Mouse (Mus musculus) monocyte, adult 2 months (primary cell): ENCODE data around the gene Olfr821.
"Not testable (repeated sequence)": the region's sequence is repeated elsewhere in the genome, so short reads cannot be mapped to it uniquely, and the experiment has no call there.

ENCODE experiments used
- DNase-seq, 2 experiments: peaks; one replicate each; pipeline ENCODE4 v3.0.0; 2022; ENCODE audit warnings: low spot score in 2 of 2, low read depth in 1 of 2

The Olfr821 gene

DNA sequence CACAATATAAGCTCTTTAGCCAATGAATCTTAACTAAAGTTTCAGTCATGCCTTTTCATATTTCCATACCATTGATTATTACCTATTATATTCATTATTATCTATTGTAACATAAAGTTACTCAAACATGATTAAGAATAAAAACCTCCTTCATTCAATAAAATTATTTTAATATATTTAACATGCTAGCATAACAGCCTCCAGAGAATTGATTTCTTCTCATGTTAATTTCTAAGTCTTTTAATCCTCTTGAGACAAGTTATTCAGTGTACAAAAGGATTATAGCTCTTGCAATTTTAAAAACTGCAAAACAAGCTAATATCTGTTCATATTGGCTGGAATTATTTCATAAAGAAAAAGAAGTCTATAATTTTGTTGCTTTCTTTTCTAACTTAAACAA, at the start of gene Olfr821:
Gene Olfr821, plus strand, starts transcription at position 301 of the 400 bp plus-strand sequence.
- DNase-seq = no peak

DNA sequence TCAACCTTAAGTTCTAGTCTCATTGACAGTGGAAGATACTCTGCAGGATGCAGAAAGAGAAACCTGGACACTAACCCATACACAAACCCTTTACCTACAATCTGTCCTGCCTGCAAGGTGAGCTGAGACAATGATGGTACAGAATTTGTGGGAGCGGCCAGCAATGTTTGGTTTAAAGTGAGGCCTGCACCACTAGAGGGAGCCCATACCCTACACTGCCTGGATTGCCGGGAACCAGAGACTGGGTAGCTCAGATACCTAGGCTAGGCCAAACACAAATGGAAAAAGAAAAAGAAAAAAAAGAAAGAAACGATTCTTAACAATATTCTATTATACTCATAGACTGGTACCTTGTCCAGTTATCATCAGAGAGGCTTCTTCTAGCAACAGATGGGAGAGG, 48.3 kb upstream of the Olfr821 start:
- not testable (repeated sequence) for DNase-seq

- not testable (repeated sequence) for DNase-seq
Measured at GRCm38 (mm10) chr10:129984962-129985361, 45.2 kb upstream of the Olfr821 start, which contains the start of gene Gm10310. Gm10310 (minus strand) TSS chr10:129985062.

DNA sequence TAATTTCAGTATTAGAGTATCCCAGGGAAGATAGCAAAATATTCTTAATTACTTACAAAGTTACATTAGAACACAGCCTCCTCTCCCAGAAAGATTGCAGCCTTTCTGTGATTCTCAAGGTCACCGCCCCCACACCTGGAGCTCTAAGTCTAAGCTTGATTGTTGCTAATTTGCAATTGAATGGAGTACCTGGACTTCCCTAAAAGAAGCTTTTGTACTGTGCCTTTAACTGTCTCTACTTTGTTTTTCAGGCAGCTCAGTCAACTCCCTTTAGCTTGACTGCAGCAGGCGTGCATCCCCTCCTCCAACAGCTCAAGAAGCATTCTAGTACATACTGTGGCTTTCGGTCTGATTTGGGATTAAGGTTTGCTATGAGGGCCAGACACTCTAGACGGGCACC, 26.0 kb upstream of the Olfr821 start:
- not testable (repeated sequence) for DNase-seq

DNA sequence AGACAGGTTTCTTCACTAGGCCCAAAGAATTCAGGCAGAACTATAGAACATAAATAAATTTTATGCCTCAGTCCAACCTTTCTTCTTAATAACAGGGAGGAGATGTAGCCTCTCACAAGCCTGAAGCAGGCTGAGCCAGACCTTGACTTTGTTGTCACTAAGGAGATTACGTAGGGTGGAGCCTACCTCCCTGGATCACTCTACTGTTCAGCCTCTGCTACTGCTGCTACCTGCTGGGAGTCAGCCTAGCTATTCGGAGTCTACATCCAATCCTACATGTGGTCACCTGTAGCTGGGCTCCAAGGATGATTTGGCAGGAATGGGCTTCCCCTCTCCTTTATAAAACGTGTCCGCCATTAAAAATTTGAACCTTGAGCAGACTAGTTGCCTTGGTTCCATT, 24.8 kb upstream of the Olfr821 start:
- DNase-seq = not testable (repeated sequence)

DNA sequence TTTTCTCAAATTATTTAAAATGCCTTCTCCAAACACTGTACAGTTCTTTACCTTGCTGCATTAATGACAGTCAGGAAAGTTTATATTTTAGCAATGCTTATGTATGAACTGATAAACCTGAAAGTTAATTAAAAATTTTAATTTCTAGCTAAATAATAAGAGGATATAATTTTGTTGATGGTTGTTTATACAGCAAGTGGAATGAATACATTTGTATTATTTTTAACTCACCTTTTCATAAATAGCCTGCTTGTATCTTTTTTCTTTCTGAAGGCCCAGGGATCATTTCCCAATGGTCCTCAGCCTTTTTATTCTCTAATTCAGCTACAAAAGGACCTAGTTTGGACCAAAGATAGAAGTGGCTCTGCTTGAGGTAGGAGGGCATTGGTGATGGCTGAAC, 17.8 kb upstream of the Olfr821 start, which contains the start of gene Olfr820:
Gene Olfr820, plus strand, starts transcription at position 301 of the 400 bp plus-strand sequence.
- DNase-seq = no peak

GRCm38 (mm10) chr10:130037096-130037495, 6.9 kb downstream of the Olfr821 start:
- no peak for DNase-seq

- no peak for DNase-seq
Measured at GRCm38 (mm10) chr10:130070910-130071309, 40.8 kb downstream of the Olfr821 start, which contains the start of gene Olfr822. Olfr822 (plus strand) TSS chr10:130071210.
